Mouse (Mus musculus) A20 (cell line): ENCODE measurements around the gene Gm17581.
"Not testable (repeated sequence)": the region's sequence is repeated elsewhere in the genome, so short reads cannot be mapped to it uniquely, and the experiment has no call there.

Experiments
- DNase-seq: peaks from one replicate; pipeline ENCODE4 v3.0.0-alpha.2; 2011; ENCODE audit warnings: low read depth, low spot score

Gm17581 gene

GRCm38 (mm10) chr2:155737803-155738202 lies 2.1 kb upstream of the Gm17581 start:
- DNase-seq, result no peak

GRCm38 (mm10) chr2:155736936-155737335 lies 1.3 kb upstream of the Gm17581 start:
- DNase-seq, result no peak

DNA sequence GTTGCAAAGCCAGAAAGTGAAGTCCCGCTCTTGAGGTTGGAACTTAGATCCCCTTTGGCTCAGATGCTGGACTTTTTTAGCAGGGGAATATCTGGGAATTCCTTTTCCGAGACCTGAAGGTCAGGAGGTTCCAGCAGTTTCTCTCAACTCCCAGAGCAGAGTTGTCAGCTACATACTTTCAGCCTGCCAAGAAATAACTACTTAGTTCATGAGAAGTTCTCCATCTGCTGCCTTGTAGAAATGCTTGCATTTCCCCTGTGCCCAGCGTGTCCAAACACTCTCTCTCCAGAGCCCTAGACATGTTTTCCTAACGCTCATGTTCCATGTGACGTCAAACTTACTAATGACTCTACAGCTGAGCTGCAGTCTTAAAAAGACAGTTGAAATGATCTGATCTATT lies 586 bp downstream of the Gm17581 start:
- no peak for DNase-seq

DNA sequence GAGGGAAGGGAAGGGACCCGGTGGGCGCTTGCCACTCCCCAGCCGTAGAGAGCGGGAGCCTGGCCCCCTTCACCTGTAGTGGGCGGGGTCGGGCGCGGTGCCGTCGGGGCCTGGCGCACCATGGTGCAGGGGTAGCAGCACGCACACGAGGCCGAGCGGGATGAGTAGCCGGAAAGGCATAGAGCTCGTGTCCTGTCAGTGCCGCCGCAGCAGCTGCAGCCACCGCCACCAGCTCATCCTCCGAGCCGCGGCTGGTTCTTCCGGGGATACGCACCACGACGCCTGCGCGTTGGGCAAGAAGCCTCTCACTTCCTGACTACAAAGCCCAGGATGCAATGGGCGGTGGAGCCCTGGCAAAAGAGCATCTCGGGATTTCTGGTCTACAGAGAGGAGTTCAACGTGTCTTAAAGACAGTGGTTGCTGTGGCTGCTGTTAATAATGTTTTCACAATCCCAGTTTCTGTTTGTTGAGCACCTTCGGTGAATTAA lies 6.5 kb downstream of the Gm17581 start, which contains the start of gene Edem2:
Gene Edem2, minus strand, starts transcription at position 318 of the 488 bp plus-strand sequence.
- DNase-seq, result peak; percentile 94

DNA sequence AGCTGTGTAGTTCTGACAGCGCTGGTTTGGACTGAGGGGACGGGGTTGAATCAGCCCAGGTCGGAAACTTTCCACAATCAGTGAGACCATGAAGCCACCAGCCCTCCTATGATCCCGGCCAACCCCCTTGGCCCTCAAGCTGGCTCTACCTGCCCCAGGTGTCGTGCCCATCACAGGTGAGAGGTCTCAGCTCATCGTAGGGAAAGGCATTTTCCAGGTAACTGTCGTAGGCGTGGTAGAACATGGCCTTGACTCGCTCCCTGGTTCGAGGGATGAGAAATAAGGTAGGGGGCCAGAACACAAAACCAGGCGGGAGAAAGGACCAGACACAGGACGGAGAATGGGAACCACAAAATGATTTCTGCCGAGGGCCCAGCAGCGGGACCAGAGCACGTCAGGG lies 6.9 kb downstream of the Gm17581 start:
- no peak for DNase-seq

DNA sequence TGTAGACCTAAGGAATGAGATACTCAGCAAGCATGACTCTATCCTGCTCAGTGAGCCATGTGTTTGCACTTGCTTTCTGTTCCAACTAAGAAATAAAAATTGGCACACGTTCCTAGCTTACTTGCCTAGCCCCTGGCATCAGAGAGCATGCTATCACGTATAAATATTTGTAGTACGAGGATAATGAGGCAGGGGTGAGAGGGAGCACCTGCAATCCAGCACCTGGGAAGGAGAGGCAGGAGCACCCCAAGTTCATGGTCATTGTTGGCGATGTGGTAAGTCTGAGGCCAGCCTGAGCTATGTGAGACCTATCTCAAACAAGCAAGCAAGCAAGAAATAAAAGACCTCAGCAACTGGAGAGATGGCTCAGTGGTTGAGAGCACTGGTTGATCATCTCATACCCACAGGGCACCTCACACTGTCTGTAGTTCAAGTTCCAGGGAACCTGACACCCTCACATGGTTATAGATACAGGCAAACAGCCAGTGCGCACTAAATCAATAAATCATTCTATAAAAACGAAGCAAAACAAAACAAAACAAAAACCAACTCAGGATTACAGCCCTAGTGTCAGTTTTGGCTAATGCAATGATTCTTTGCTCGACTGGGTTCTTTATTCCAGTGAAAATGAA lies 7.8 kb downstream of the Gm17581 start:
- no peak for DNase-seq

GRCm38 (mm10) chr2:155726302-155726701 lies 9.4 kb downstream of the Gm17581 start:
- DNase-seq, result no peak

DNA sequence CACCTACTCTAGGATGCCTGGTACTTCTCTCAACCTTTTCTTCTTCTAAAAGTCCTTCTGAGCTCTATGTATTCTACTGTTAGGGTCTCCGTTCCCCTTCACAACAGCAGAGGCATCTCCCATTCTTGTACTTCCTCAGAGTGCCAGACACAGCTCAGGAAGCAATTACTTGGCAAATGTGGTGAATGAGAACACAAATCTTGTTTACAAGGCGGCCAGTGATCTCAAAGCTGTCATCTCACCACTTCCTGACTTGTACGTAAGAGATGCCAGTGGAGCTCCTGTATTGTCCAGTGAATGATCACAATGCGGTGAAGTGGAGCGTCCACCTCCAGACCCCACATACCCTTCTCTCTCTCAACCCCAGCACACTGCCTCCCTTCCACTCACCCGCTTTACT lies 11.1 kb downstream of the Gm17581 start:
- no peak for DNase-seq

DNA sequence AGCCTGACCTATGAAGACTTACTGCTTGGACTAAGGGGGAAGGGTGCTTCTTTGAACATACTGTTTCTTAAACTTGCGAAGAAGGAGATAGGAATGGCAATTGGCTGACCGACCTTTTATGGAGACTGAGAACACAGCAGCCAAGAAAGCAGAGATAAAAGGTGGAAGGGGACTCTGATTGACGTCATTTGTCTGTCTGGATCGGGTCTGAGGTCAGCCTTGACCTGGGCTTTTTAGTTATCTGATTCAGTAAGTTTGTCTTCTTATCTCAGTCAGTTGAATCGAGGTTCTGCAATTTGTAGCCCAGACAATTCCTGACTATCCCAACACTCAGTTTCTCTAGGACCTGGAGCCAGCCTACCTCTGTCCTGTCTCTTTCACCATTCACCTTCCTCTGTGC lies 11.6 kb downstream of the Gm17581 start:
- no peak for DNase-seq

DNA sequence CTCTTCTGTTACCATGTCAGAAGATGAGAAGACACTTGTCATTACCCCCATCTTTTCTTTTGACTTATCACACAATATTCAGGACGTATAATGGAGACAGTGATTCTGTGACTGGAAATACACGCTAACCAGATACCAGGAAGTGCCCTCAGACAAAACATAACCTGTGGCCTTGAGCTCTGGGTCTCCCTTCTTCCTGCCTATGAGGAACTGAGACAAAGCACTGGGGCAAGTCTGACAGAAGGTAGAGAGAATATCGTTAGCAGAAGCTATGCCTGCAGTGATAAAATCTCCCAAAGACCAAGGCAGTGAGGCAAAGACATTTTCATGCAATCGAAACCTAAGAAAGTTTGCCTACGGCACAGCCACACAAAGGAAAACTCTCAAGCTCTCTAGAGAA lies 15.1 kb downstream of the Gm17581 start:
- DNase-seq, result peak; percentile 68

GRCm38 (mm10) chr2:155717082-155717990 lies 18.3 kb downstream of the Gm17581 start:
- no peak for DNase-seq

DNA sequence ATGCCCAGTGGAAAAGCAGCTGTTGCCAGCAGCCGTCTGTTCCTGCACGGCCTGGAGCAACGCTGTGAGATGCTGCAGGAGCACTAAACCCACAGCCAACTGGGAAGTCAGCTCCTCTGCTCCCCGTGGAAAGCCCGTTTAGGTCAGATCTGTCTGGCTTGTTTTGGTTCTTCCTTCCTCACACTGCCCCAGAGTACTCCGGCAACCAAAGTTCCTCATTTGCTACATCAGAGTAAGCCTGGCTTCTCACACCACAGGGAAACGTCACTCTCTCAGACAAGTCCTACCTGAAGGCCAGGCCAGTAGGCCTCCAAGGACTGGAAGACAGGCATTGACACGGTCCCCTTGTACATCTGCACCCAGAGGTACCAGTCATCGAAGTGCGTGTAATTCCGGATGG lies 25.1 kb downstream of the Gm17581 start:
- no peak for DNase-seq

- no peak for DNase-seq
Observed at GRCm38 (mm10) chr2:155707251-155707650, 28.4 kb downstream of the Gm17581 start.

- no peak for DNase-seq
Observed at GRCm38 (mm10) chr2:155703630-155704029, 32.0 kb downstream of the Gm17581 start.

DNA sequence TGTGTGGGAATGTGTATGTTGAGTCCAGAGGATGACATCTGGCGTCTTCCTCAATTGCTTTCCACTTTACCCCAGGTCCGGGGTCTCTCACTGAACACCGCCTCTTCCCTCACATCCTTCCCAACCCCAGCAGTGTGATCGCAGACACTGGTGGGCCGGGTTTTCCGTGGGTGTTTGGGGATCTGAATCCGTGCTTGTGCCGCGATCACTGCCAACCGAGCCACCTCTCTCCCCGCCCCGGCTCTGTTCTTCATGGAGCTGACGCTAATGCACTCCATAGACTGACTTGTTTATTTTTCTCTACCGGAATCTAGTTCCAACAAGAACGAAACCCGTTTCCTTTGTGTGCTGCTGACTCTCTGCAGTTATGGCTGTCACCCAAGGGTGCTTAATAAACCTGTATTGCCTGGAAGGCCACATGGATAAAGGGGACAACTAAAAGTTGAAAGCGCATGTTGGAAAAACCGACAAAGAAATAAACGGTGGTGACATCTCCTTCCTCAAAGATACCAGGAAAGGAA lies 34.2 kb downstream of the Gm17581 start:
- DNase-seq, result no peak

DNA sequence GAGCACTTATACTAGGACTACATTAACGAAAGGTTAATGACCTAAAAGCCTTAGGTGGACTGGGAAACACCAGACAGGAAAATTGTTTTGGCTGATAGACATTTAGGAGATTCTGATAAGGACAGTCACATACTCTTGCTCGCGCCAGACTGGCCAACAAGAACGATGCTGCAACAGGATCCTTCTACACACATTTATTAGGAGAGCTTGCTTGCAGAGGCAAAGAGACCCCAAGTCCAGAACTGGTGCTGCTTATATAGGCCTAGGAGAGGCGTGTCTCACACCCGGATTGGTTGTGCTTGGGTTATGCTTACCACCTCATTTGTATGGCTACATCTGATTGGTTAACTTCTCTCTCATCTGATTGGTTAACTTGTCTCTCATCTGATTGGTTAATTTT lies 37.2 kb downstream of the Gm17581 start:
- not testable (repeated sequence) for DNase-seq

GRCm38 (mm10) chr2:155696851-155697250 lies 38.8 kb downstream of the Gm17581 start:
- peak; percentile 13 for DNase-seq

DNA sequence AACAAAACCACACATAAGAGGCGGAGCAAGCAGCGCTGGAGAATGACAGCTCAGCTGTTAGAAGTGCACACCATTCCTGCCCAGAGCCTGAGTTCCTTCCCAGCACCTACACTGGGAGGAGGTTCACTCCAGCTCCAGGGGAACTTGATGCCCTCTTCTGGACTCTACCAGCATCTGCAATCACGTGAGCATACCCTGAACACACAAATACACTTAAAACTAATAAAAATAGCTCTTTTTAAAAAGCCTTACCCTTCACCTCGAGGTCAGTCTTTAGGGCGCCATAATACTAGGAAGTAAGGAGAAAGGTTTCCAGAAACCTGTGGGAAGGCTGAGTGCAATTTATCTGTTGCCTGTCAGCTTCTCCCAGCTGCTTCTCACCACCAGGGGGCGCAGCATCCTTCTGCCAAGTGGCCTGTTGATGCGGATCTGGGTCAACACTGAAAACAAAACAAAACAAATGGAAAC lies 39.5 kb downstream of the Gm17581 start:
- peak; percentile 92 for DNase-seq

DNA sequence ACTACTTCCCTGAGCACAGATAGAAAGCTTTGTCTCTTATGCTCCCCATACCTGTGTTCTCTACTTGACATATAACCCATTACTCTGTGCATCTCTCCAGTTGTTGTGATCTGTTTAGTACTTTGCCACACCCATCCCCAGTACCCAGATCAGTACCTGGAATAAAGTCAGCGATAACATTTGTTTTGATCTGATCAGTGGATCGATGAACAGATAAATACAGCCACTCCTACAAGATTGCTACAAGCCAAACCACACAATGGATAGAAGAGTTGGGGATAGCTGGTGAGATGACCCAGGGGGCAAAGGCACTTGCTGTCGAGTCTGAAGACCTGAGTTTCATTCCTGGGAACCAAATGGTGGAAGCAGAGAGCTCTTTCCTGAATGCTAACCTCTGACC lies 40.4 kb downstream of the Gm17581 start:
- DNase-seq, result no peak

- DNase-seq, result no peak
Observed at GRCm38 (mm10) chr2:155694564-155694963, 41.1 kb downstream of the Gm17581 start.

DNA sequence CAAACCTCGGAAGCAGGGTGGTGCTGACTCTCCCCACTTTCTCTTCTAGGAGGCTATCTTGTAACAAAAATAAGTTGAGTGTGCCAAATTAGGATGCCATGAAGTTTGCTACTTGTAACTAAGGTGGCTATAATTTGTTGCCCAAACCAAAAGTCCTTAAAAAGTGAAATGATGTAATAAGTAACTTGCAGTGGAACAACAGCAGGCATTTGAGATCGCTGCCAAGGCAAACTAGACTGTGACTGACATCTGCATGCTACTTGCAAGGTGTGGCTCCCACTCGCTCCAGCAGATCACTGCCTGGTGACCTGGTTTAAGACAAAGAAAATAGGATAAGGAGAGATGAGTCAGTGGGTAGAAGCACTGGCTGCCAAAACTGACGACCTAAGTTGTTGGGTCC lies 42.5 kb downstream of the Gm17581 start:
- DNase-seq, result no peak

DNA sequence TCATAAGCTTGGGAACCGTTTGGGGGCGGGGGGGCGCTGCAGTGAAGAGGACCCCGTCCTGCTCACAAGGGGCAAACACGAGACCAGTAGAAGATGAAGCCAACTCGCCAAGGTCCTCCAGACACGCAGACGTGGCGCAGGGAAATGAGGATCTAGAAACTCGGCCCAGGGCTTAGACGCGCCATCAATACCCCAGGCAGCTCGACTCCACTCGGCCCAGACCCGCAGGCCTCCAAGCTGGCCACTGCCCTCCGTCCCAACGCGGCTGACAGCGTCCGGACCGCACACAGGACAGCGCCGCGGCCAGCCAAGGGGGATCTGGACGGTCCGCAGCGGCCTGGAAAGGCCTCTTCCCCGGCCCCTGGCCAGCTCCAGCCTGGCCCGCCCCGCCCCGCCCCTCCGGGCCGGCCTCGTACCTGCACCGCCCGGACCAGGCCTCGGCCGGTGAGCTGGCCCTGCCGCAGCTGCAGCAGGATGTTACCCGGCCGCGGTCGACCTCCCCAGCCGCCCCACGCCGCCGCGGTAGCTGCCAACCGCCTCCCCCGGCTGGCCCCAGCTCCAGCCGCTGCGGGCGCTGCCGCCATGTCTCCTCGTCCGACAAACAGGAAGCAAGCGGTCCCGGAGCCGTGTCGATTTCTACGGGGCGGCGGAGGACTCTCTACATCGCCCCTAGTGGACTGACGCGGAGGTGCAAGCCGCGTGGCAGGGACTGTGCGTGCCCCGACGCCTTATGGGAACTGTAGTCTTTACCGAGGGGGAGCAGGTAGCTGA lies 43.8 kb downstream of the Gm17581 start, which contains the start of gene Trpc4ap:
Gene Trpc4ap, minus strand, starts transcription at position 662 of the 771 bp plus-strand sequence.
- DNase-seq, result peak; percentile 97
